Mouse (Mus musculus) activated CD4-positive, CD25-positive, alpha-beta regulatory T cell, adult 9 weeks (primary cell): ENCODE measurements around the gene Dido1. TPM values are rescaled to one million over a fixed set of nuclear protein-coding genes. Genes with fewer than 3 reads are reported as not detected.

Experiments used
- polyA plus RNA-seq: library from polyadenylated mRNA; unstranded; fragments of 100-300 nt; shearing (Covaris generic); gene quantifications from one replicate; pipeline ENCODE4 v1.2.1, GENCODE M21; 2017

Dido1 gene
- polyA plus RNA-seq, result 78.7 TPM

GRCm38 (mm10) chr2:180709923-180710272, at the start of gene Dido1, which contains the start of gene Gid8:
TSS of gene Dido1 (minus strand) at chr2:180709999.
TSS of gene Gid8 (plus strand) at chr2:180710117.

GRCm38 (mm10) chr2:180724585-180725413, 15.0 kb upstream of the Dido1 start, which contains the start of gene Slc17a9:
TSS of gene Slc17a9 (plus strand) at chr2:180725263.

GRCm38 (mm10) chr2:180642555-180643260, 67.1 kb downstream of the Dido1 start, which contains the start of gene Tcfl5:
TSS of gene Tcfl5 (minus strand) at chr2:180642708.

Other genes with a start within 250 kb of the Dido1 start
- not detected for gene Ntsr1, start 210.0 kb downstream of the Dido1 start, polyA plus RNA-seq
- 51.1 TPM for gene Mrgbp, start 128.7 kb downstream of the Dido1 start, polyA plus RNA-seq
- gene Ogfr, start 120.8 kb downstream of the Dido1 start, polyA plus RNA-seq, result 89.0 TPM
- gene Col9a3, start 112.2 kb downstream of the Dido1 start, polyA plus RNA-seq, result 2.3 TPM
- not detected for gene Tcfl5, start 67.3 kb downstream of the Dido1 start, polyA plus RNA-seq
- 30.5 TPM for gene Gid8, start 118 bp upstream of the Dido1 start, polyA plus RNA-seq
- 81.8 TPM for gene Slc17a9, start 15.3 kb upstream of the Dido1 start, polyA plus RNA-seq
- not detected for gene Bhlhe23, start 66.9 kb upstream of the Dido1 start, polyA plus RNA-seq
- 5.7 TPM for gene Ythdf1, start 210.9 kb upstream of the Dido1 start, polyA plus RNA-seq
- gene Birc7, start 219.0 kb upstream of the Dido1 start, polyA plus RNA-seq, result not detected
- gene Nkain4, start 244.7 kb upstream of the Dido1 start, polyA plus RNA-seq, result not detected